Mouse (Mus musculus) lung, postnatal 0 days (tissue): ENCODE measurements around the gene Fam189a1. TPM values are rescaled to one million over a fixed set of nuclear protein-coding genes. Genes with fewer than 3 reads are reported as not detected.

ENCODE experiments used
- ATAC-seq: fragments of 200-750 bp; cut with Nextera tagmentation; 2 replicates; pipeline ENCODE4 v1.8.0; 2017; ENCODE audit warnings: moderate library complexity
- DNase-seq: peaks from one replicate; pipeline ENCODE4 v3.0.0-alpha.2; 2016; ENCODE audit warnings: low spot score
- H3K27ac ChIP-seq: fragments of 300-500 bp; sonication (generic); 2 replicates; pipeline ENCODE4 v1.5.1; 2014; ENCODE audit warnings: antibody characterized with exemption, mild to moderate bottlenecking, low read length, mixed read lengths
- H3K27me3 ChIP-seq: fragments of 300-500 bp; sonication (generic); replicated peaks from 2 replicates; pipeline ENCODE4 v1.6.1; 2014; ENCODE audit warnings: low read length, mixed read lengths; ENCODE audit not compliant: insufficient read depth
- H3K36me3 ChIP-seq: fragments of 300-500 bp; sonication (generic); 2 replicates; pipeline ENCODE4 v1.6.1; 2014; ENCODE audit warnings: low read length, mixed read lengths; ENCODE audit not compliant: insufficient read depth
- H3K4me1 ChIP-seq: fragments of 300-500 bp; sonication (generic); 2 replicates; pipeline ENCODE4 v1.6.1; 2014; ENCODE audit warnings: antibody characterized with exemption, low read depth, low read length, mixed read lengths; ENCODE audit not compliant: insufficient read depth
- H3K4me2 ChIP-seq: fragments of 300-500 bp; sonication (generic); replicated peaks from 2 replicates; pipeline ENCODE4 v1.6.1; 2014; ENCODE audit warnings: low read depth, mild to moderate bottlenecking, low read length, moderate library complexity, mixed read lengths
- H3K4me3 ChIP-seq: fragments of 300-500 bp; sonication (generic); 2 replicates; pipeline ENCODE4 v1.5.1; 2014; ENCODE audit warnings: low read depth, low read length
- H3K9ac ChIP-seq: fragments of 300-500 bp; sonication (generic); replicated peaks from 2 replicates; pipeline ENCODE4 v1.6.1; 2014; ENCODE audit warnings: low read depth, mild to moderate bottlenecking
- H3K9me3 ChIP-seq: fragments of 300-500 bp; sonication (generic); 2 replicates; pipeline ENCODE4 v1.6.1; 2016; ENCODE audit warnings: low read length, mixed read lengths
- CTCF ChIP-seq: IDR thresholded peaks from 2 replicates; pipeline ENCODE4 v1.5.1; 2016; ENCODE audit warnings: antibody characterized with exemption, mild to moderate bottlenecking
- EP300 ChIP-seq: IDR thresholded peaks from 2 replicates; pipeline ENCODE4 v1.6.1; 2016; ENCODE audit warnings: antibody characterized with exemption, mild to moderate bottlenecking, control low read depth
- WGBS: fragments of 180-500 bp; shearing (Covaris S2); extraction: QIAGEN DNeasy Blood & Tissue Kit; methylation state at CpG from one replicate; pipeline ENCODE4 v1.1.7; 2014; 5-methylcytosine and 5-hydroxymethylcytosine counted together
- polyA plus RNA-seq: library from polyadenylated mRNA; unstranded; fragments of >200 nt; fragmentation: Nextera tagmentation; extraction: Ambion mirVana; gene quantifications from 2 replicates; pipeline ENCODE4 v1.2.1, GENCODE M21; 2015

Gene Fam189a1
- polyA plus RNA-seq, 1 experiment from 2014 or later = 0.07 TPM

GRCm38 (mm10) chr7:65141907-65142698 lies 14.3 kb downstream of the Fam189a1 start:
- H3K9me3 ChIP-seq = no peaks in the 10 kb centered on the region
- no peak overlapping the region for H3K9ac ChIP-seq
- H3K4me2 ChIP-seq = no peak overlapping the region
- 46% methylated on average over 6 of the region's 6 CpGs for WGBS
- H3K36me3 ChIP-seq = no peaks in the 10 kb centered on the region
- H3K27me3 ChIP-seq = no peaks in the 10 kb centered on the region
- TF ChIP-seq CTCF (no peak), EP300 (no peak)
- DNase-seq (no peak), ATAC-seq (no peak)
- H3K4me1 ChIP-seq = no peaks in the 10 kb centered on the region
- no peak overlapping the region for H3K4me3 ChIP-seq
- H3K27ac ChIP-seq = no peak overlapping the region

- H3K4me2 ChIP-seq = no peak overlapping the region
- no peaks in the 10 kb centered on the region for H3K9me3 ChIP-seq
- ATAC-seq (no peak), DNase-seq (no peak)
- no peaks in the 10 kb centered on the region for H3K27me3 ChIP-seq
- H3K36me3 ChIP-seq = no peaks in the 10 kb centered on the region
- TF ChIP-seq CTCF = no peak
- no peak for TF ChIP-seq EP300
- H3K27ac ChIP-seq = no peak overlapping the region
- no peaks in the 10 kb centered on the region for H3K4me1 ChIP-seq
- no peak overlapping the region for H3K4me3 ChIP-seq
- no peak overlapping the region for H3K9ac ChIP-seq
- WGBS = 71% methylated on average over 5 of the region's 5 CpGs
Observed at GRCm38 (mm10) chr7:65140832-65141231, 15.5 kb downstream of the Fam189a1 start.

- Histone ChIP-seq H3K9me3 (no peaks in the 10 kb centered on the region), H3K9ac (no peak overlapping the region), H3K4me3 (no peak overlapping the region), H3K4me2 (no peak overlapping the region), H3K27me3 (no peaks in the 10 kb centered on the region), H3K36me3 (no peaks in the 10 kb centered on the region), H3K4me1 (no peaks in the 10 kb centered on the region), H3K27ac (no peak overlapping the region)
- DNase-seq = no peak
- ATAC-seq = no peak
- TF ChIP-seq CTCF = no peak
- no peak for TF ChIP-seq EP300
- WGBS = 62% methylated on average over 5 of the region's 5 CpGs
Observed at GRCm38 (mm10) chr7:65140099-65140498, 16.3 kb downstream of the Fam189a1 start.

GRCm38 (mm10) chr7:65123766-65124165 lies 32.6 kb downstream of the Fam189a1 start:
- H3K9me3 ChIP-seq = no peaks in the 10 kb centered on the region
- TF ChIP-seq EP300 (no peak), CTCF (no peak)
- H3K9ac ChIP-seq = no peak overlapping the region
- WGBS = 73% methylated on average over 3 of the region's 3 CpGs
- no peak for DNase-seq
- no peak overlapping the region for H3K27ac ChIP-seq
- H3K36me3 ChIP-seq = no peaks in the 10 kb centered on the region
- no peak for ATAC-seq
- no peaks in the 10 kb centered on the region for H3K27me3 ChIP-seq
- H3K4me2 ChIP-seq = no peak overlapping the region
- no peaks in the 10 kb centered on the region for H3K4me1 ChIP-seq
- no peak overlapping the region for H3K4me3 ChIP-seq

- Histone ChIP-seq H3K27ac (no peak overlapping the region), H3K4me1 (no peaks in the 10 kb centered on the region), H3K9me3 (no peaks in the 10 kb centered on the region), H3K9ac (no peak overlapping the region), H3K27me3 (no peaks in the 10 kb centered on the region), H3K36me3 (no peaks in the 10 kb centered on the region), H3K4me3 (no peak overlapping the region), H3K4me2 (no peak overlapping the region)
- DNase-seq (no peak), ATAC-seq (no peak)
- TF ChIP-seq EP300 = no peak
- TF ChIP-seq CTCF = no peak
- 88% methylated on average over 7 of the region's 7 CpGs for WGBS
Observed at GRCm38 (mm10) chr7:65116903-65117302, 39.5 kb downstream of the Fam189a1 start.

GRCm38 (mm10) chr7:65115366-65115765 lies 41.0 kb downstream of the Fam189a1 start:
- Histone ChIP-seq H3K4me3 (no peak overlapping the region), H3K36me3 (no peaks in the 10 kb centered on the region), H3K27me3 (no peaks in the 10 kb centered on the region), H3K4me1 (no peaks in the 10 kb centered on the region), H3K27ac (no peak overlapping the region), H3K4me2 (no peak overlapping the region), H3K9me3 (no peaks in the 10 kb centered on the region), H3K9ac (no peak overlapping the region)
- DNase-seq = no peak
- no peak for ATAC-seq
- TF ChIP-seq CTCF (no peak), EP300 (no peak)
- 76% methylated on average over 3 of the region's 3 CpGs for WGBS
